Mouse (Mus musculus) Patski (cell line): ENCODE measurements around the gene Phf20. TPM values are rescaled to one million over a fixed set of nuclear protein-coding genes. Genes with fewer than 3 reads are reported as not detected.
A peak's percentile ranks its signal among the peaks of the same experiment; 100 is the strongest.

Experiments used
- ATAC-seq: fragments of 100-300 bp; one replicate; pipeline ENCODE4 v1.8.0; 2021
- CTCF ChIA-PET: fragments of 350-600 bp; sonication (Branson Sonifier 250); formaldehyde crosslinking; loops from one replicate; lab custom pipeline; 2022; ENCODE audit warnings: inconsistent platforms; lab: Charles Lee
- POLR2A ChIA-PET: fragments of 350-600 bp; sonication (Branson Sonifier 250); formaldehyde crosslinking; loops from one replicate; lab custom pipeline; 2022; ENCODE audit warnings: antibody characterized with exemption, inconsistent platforms; lab: Charles Lee
- DNase-seq: peaks from one replicate; pipeline ENCODE4 v3.0.0-alpha.2; 2011; ENCODE audit warnings: low read depth, low spot score
- H3K27me3 ChIP-seq: fragments of 371-371 bp; one replicate; pipeline ENCODE4 v1.5.1; 2021
- CTCF ChIP-seq: fragments of 100-300 bp; IDR thresholded peaks from one replicate; pipeline ENCODE4 v1.5.1; 2021
- in situ Hi-C: fragments of 300-500 bp; cut with MboI; formaldehyde crosslinking; loops from 3 replicates; pipeline ENCODE4 v1.11.1; 2018; ENCODE audit warnings: low pct_unique_long_range_greater_than_20kb, mixed read lengths
- polyA plus RNA-seq: library from polyadenylated mRNA; unstranded; gene quantifications from one replicate; pipeline ENCODE4 v1.2.3, GENCODE M21; 2021

The Phf20 gene
- polyA plus RNA-seq, 1 experiment from 2014 or later, result 37.6 TPM

DNA sequence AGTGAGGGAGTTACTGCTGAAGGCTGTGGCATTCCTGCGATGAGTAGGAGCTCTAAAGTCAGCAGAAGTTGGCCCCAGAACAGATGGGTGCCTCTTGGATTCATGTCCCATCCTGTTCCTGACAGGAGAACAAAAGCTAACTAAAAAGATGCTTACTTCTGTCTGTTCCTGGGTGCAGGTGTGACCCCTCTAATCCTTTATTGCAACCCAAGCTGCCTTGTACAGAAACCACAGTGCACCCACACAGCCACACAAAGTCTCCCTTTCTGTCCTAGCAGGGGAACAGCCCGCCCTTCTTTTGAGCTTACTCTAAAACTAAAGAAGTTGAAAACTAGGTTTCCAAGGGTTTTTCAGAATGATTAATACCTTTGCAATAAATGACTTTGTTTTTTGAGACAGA is 92.0 kb downstream of the Phf20 start:
- ATAC-seq, result no peak
- ChIA-PET POLR2A (no interaction called here), CTCF (interaction anchor here (0.8 to 1.4 kb wide), 2 partner anchors 9 to 17 kb away, joined by 3 to 4 read pairs; no protein-coding TSS in a partner anchor)
- no peak for DNase-seq
- no peak for TF ChIP-seq CTCF
- H3K27me3 ChIP-seq, result no peaks in the 10 kb centered on the region
- in situ Hi-C loops, result loop anchor here (25.0 kb wide), 1 partner anchor 276 kb away; the partner anchor contains the start of genes 6430550D23Rik and Ergic3

DNA sequence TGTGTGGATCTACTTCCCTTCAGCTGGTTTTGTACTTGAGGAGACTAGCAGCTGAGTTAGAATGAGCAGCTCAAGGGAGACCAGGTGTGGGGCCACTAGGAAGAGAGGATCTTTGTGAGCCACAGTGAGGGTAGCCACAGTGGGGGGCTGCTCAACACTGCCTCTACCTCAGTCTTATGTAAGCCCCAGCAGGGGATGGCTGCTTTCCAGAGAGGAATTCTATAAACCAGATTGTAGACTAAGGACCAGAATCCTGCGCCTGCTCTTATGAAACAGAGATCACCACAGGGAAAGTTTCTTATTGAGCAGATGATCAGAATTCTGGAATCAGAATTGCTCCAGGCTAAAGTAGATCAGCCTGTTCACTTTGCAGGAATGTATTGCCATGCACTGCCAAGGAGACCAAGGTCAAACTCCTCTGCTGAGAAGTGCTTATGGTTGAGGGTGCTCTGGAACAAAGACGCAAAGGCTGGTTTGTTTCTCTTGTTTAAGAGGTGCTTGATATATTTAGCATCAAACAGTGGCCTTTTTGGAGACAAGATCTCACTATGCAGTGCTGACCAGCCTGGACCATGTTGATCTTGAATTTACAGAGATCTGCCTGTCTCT is 93.4 kb downstream of the Phf20 start:
- no peaks in the 10 kb centered on the region for H3K27me3 ChIP-seq
- ATAC-seq, result no peak

DNA sequence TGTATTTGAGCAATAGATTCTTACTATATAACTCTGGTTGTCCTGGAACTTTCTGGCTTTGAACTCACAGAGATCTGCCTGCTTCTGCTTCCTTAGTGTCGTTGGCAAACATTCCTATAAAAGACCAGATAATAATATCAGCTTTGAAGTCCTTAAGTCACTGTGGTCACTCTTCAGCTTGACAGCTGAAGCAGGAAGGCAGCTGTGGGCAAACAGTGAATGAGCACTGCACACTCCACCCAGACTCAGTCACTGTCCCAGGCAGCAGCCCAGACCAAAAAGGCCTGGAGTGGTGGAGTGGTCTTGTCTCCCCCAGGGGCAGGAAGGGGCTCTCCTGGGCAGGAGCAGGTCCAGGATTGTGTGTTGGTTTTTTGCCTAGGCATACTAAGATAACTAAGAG is 95.7 kb downstream of the Phf20 start:
- in situ Hi-C loops, result loop anchor here (25.0 kb wide), 1 partner anchor 280 kb away; the partner anchor contains the start of genes 6430550D23Rik and Ergic3

More for the DNA sequence above, 93.4 kb downstream of the Phf20 start:
- ChIA-PET CTCF (no interaction called here), POLR2A (no interaction called here)
- TF ChIP-seq CTCF, result no peak
- no peak for DNase-seq
- in situ Hi-C loops, result loop anchor here (25.0 kb wide), 1 partner anchor 277 kb away; the partner anchor contains the start of genes 6430550D23Rik and Ergic3

DNA sequence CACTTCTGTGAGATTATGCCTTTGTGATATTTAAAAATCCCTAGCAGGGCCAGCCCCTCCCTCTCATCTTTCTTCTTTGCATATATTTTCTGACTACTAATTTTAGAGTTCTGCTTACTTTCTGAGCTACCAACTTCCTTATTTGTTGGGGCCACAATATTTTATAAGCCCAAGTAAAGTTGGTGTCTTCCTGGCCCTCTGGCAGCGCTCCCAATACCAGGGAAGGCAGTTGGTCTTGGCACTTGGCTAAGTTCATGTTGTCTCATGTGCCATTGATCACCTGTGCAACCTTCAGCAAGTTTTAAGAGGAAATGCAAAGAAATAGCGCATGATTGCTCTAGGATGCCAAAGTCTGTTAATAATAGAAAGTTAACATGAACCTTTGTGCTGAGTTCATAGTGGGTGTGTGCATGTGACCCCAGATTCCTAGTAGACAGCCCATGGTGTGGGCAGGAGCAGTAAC is 99.4 kb downstream of the Phf20 start:
- DNase-seq, result no peak
- H3K27me3 ChIP-seq, result no peaks in the 10 kb centered on the region
- ATAC-seq, result no peak
- ChIA-PET CTCF (interaction anchor here (1.2 kb wide), 1 partner anchor 9 kb away, joined by 4 read pairs; no protein-coding TSS in a partner anchor), POLR2A (no interaction called here)
- in situ Hi-C loops, result loop anchor here (25.0 kb wide), 1 partner anchor 283 kb away; the partner anchor contains the start of genes 6430550D23Rik and Ergic3
- no peak for TF ChIP-seq CTCF

More for the DNA sequence above, 95.7 kb downstream of the Phf20 start:
- H3K27me3 ChIP-seq, result no peaks in the 10 kb centered on the region
- ChIA-PET POLR2A (no interaction called here), CTCF (interaction anchor here (2.0 kb wide), 1 partner anchor 13 kb away, joined by 6 read pairs; no protein-coding TSS in a partner anchor)
- no peak for TF ChIP-seq CTCF
- ATAC-seq (no peak), DNase-seq (no peak)

DNA sequence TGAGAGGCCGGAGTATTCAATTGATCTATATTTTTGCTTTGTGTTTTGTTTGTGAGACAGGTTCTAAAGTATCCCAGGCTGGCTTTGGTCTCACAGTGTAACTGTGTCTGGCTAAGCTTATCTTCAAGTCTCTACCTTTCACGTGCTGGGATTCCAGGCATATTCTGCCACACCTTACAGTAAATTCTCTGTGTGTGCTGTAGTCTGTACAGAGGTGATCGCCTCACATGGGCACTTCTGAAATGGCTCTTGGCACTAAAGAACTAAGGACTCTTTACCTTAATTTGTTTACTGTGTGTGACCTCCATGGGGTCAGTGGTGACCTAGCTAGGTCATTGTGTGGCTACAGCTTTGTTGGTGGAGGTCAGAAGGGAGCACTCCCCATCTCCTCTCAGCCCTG is 99.9 kb downstream of the Phf20 start:
- ChIA-PET POLR2A (no interaction called here), CTCF (interaction anchor here (1.2 kb wide), 1 partner anchor 9 kb away, joined by 4 read pairs; no protein-coding TSS in a partner anchor)
- ATAC-seq, result no peak
- no peaks in the 10 kb centered on the region for H3K27me3 ChIP-seq
- in situ Hi-C loops, result loop anchor here (25.0 kb wide), 1 partner anchor 284 kb away; the partner anchor contains the start of genes 6430550D23Rik and Ergic3
- no peak for TF ChIP-seq CTCF
- DNase-seq, result no peak

DNA sequence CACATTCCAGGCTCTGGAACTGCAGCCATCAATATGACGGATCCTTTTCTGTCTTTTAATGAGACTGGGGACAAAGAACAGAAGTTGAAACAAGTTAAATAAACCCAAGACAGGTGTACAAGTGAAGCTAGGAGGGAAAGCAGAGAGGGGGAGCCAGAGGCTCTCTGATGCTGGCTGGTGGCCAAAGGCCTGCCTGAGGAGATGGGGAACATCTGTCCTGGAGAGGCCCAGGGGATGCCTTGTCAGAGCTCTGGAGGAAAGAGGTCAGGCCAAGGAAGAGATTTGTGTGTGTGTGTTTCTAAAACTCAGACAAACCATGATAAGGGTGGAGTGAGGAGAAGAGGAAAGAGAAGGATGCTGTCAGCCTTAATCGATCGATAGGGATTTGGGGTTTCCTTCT is 101.4 kb downstream of the Phf20 start:
- TF ChIP-seq CTCF, result no peak
- H3K27me3 ChIP-seq, result no peaks in the 10 kb centered on the region
- POLR2A ChIA-PET, result no interaction called here
- ATAC-seq (no peak), DNase-seq (no peak)
- CTCF ChIA-PET, result no interaction called here
- in situ Hi-C loops, result loop anchor here (25.0 kb wide), 1 partner anchor 285 kb away; the partner anchor contains the start of genes 6430550D23Rik and Ergic3

DNA sequence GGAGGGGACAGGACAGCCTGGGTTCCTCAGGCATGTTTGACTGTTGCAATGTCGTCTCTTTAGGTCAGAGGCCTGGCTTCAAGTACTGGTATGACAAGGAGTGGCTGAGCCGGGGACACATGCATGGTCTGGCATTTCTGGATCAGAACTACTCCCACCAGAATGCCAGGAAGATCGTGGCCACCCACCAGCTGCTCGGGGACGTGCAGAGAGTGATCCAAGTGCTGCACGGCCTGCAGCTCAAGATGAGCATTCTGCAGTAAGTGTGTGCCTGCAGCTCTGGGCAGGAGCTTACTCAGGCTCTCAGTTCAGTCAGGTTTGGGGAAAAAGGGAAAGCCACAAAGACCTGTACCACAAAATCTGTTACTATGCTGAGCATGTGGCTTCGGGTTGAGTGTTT is 102.2 kb downstream of the Phf20 start:
- DNase-seq, result no peak
- in situ Hi-C loops, result loop anchor here (25.0 kb wide), 1 partner anchor 286 kb away; the partner anchor contains the start of genes 6430550D23Rik and Ergic3
- POLR2A ChIA-PET, result no interaction called here
- ATAC-seq, result no peak
- H3K27me3 ChIP-seq, result no peaks in the 10 kb centered on the region
- no peak for TF ChIP-seq CTCF
- CTCF ChIA-PET, result no interaction called here

DNA sequence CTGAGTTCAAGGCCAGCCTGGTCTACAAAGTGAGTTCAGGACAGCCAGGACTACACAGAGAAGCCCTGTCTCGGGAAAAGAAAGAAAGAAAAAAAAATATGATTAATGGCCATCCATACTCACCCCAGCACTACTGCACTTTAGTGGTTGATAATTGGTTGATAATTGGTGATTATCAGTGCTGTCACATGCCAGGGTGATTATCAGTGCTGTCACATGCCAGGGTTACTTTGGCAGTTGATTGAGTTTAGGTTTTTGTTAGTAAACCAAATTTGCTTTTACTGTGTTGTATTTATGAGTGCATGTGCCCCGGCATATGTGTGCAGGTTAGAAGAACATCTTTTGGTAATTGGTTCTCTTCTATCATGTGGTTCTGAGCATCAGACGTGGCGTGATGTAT is 105.8 kb downstream of the Phf20 start:
- no peak for TF ChIP-seq CTCF
- in situ Hi-C loops, result no loop called here
- no peaks in the 10 kb centered on the region for H3K27me3 ChIP-seq
- ChIA-PET CTCF (no interaction called here), POLR2A (no interaction called here)
- no peak for ATAC-seq
- no peak for DNase-seq

DNA sequence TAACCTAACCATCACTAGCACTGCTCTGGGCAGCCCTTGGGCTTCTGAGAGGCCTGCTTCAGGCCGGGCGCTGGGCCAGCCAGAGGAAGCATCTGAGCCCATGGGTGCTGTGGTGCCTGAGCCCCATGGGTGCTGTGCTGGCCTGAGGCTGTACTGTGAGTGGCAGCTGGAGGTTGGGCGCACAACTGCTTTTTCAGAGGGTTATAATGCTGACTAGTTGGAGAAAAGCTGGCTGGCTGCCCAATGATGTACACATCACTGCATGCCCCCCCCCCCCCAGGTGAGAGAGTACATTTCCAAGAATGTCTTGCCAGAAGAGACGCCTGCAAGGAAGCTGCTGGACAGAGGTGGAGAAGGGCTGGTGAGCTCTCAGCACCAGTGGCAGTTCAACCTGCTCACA is 108.1 kb downstream of the Phf20 start:
- in situ Hi-C loops, result no loop called here
- DNase-seq, result no peak

DNA sequence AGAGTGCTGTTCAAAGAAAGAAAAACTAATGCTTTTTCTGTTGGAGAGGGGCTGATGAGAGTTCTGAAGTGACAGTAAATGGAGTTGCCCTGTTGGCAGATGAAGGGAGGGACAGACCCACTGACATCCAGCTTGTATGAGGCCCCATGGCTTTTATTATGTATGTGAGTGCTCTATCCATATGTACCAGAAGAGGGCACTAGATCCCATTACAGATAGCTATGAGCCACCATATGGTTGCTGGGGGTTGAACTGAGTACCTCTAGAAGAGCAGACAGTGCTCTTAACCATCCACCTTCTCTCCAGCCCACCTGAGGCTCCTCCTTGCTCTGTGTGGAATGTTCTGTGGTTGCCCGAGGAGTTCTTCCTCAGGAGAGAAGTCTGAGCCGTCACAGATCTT is 109.6 kb downstream of the Phf20 start:
- ChIA-PET CTCF (interaction anchor here (0.9 to 3.2 kb wide), 6 partner anchors 10 to 210 kb away, joined by 3 to 11 read pairs (median 4); no protein-coding TSS in a partner anchor), POLR2A (no interaction called here)
- in situ Hi-C loops, result no loop called here
- DNase-seq, result no peak
- no peak for ATAC-seq
- peak; percentile 55 for TF ChIP-seq CTCF
- H3K27me3 ChIP-seq, result no peaks in the 10 kb centered on the region

More for the DNA sequence above, 108.1 kb downstream of the Phf20 start:
- ChIA-PET POLR2A (no interaction called here), CTCF (interaction anchor here (1.4 to 3.2 kb wide), 2 partner anchors 8 to 14 kb away, joined by 4 to 11 read pairs; no protein-coding TSS in a partner anchor)
- H3K27me3 ChIP-seq, result no peaks in the 10 kb centered on the region
- TF ChIP-seq CTCF, result no peak
- no peak for ATAC-seq

DNA sequence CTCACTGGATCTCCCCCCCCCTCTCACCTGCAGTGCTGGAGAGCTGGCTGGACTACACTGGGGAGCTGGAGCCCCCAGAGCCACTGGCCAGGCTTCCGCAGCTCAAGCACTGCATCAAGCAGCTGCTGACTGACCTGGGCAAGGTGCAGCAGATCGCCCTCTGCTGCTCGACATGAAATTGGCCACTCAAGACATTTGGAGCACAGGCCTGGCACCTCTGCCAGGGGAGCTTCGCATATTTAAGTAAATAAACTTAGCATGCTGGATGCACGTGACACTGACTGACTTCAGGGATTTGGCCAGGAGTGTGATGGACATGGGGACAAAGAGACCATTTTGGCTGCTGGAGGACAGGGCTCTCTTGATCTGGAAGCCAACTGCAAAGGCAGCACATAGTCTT is 111.0 kb downstream of the Phf20 start:
- POLR2A ChIA-PET, result interaction anchor here (0.6 kb wide), 1 partner anchor 94 kb away, joined by 4 read pairs; no protein-coding TSS in a partner anchor
- in situ Hi-C loops, result no loop called here
- DNase-seq (no peak), ATAC-seq (no peak)
- H3K27me3 ChIP-seq, result no peaks in the 10 kb centered on the region
- CTCF ChIA-PET, result interaction anchor here (2.1 to 3.2 kb wide), 2 partner anchors 12 to 29 kb away, joined by 5 to 11 read pairs; no protein-coding TSS in a partner anchor
- peak; percentile 54 for TF ChIP-seq CTCF
